Mouse (Mus musculus): ENCODE results near the gene St7l. TPM values are rescaled to one million over a fixed set of nuclear protein-coding genes. Genes with fewer than 3 reads are reported as not detected.

The St7l gene
- 3.0 and 4.4 TPM in 2 replicates for polyA plus RNA-seq (2012; ENCODE audit: insufficient read depth, low replicate concordance)

GRCm38 (mm10) chr3:104863786-104864650, at the start of gene St7l, which contains the start of gene Capza1:
St7l (plus strand) TSS chr3:104864005.
Capza1 (minus strand) TSS chr3:104864505.
- peak within 1 kb of the TSS; percentile 93 for H3K4me3 ChIP-seq (replicated peaks)
- no peaks in the 10 kb centered on the region for H3K27me3 ChIP-seq (replicated peaks)
- H3K9me3 ChIP-seq, result no peaks in the 10 kb centered on the region
- peak; percentile 22; the same call in 1 of the 2 replicates for TF ChIP-seq FLI1 (IDR thresholded peaks at IDR 0.05; ENCODE audit: low read length)
- no peak for TF ChIP-seq GATA1 (IDR thresholded peaks at IDR 0.05; ENCODE audit: borderline replicate concordance, low read length)
- peaks cover 36% of the 10 kb centered on the region for H3K36me3 ChIP-seq (replicated peaks; ENCODE audit: low read length)
- peaks cover 46% of the 10 kb centered on the region for H3K4me1 ChIP-seq

GRCm38 (mm10) chr3:104814746-104815145, 49.1 kb upstream of the St7l start:
- peaks cover 30% of the 10 kb centered on the region for H3K36me3 ChIP-seq (replicated peaks; ENCODE audit: low read length)
- TF ChIP-seq GATA1 (IDR thresholded peaks at IDR 0.05; ENCODE audit: borderline replicate concordance, low read length) (no peak), FLI1 (IDR thresholded peaks at IDR 0.05; ENCODE audit: low read length) (no peak)

GRCm38 (mm10) chr3:104815346-104815745, 48.5 kb upstream of the St7l start:
- no peaks in the 10 kb centered on the region for H3K27me3 ChIP-seq (replicated peaks)
- TF ChIP-seq FLI1 (IDR thresholded peaks at IDR 0.05; ENCODE audit: low read length) (no peak), GATA1 (IDR thresholded peaks at IDR 0.05; ENCODE audit: borderline replicate concordance, low read length) (no peak)
- no peaks in the 10 kb centered on the region for H3K9me3 ChIP-seq
- no peak overlapping the region for H3K4me3 ChIP-seq (replicated peaks)
- H3K4me1 ChIP-seq, result peaks cover 61% of the 10 kb centered on the region
- H3K36me3 ChIP-seq (replicated peaks; ENCODE audit: low read length), result peaks cover 34% of the 10 kb centered on the region

More at GRCm38 (mm10) chr3:104814746-104815145, 49.1 kb upstream of the St7l start:
- Histone ChIP-seq H3K9me3 (no peaks in the 10 kb centered on the region), H3K4me1 (peaks cover 55% of the 10 kb centered on the region), H3K27me3 (replicated peaks) (no peaks in the 10 kb centered on the region), H3K4me3 (replicated peaks) (no peak overlapping the region)

GRCm38 (mm10) chr3:104816130-104816529, 47.7 kb upstream of the St7l start:
- Histone ChIP-seq H3K27me3 (replicated peaks) (no peaks in the 10 kb centered on the region), H3K4me3 (replicated peaks) (no peak overlapping the region), H3K36me3 (replicated peaks; ENCODE audit: low read length) (peaks cover 42% of the 10 kb centered on the region), H3K4me1 (peaks cover 69% of the 10 kb centered on the region), H3K9me3 (no peaks in the 10 kb centered on the region)
- TF ChIP-seq GATA1 (IDR thresholded peaks at IDR 0.05; ENCODE audit: borderline replicate concordance, low read length) (no peak), FLI1 (IDR thresholded peaks at IDR 0.05; ENCODE audit: low read length) (no peak)

GRCm38 (mm10) chr3:104817481-104817990, 46.3 kb upstream of the St7l start:
- no peak for TF ChIP-seq GATA1 (IDR thresholded peaks at IDR 0.05; ENCODE audit: borderline replicate concordance, low read length)
- no peak for TF ChIP-seq FLI1 (IDR thresholded peaks at IDR 0.05; ENCODE audit: low read length)
- H3K4me1 ChIP-seq, result peaks cover 62% of the 10 kb centered on the region

GRCm38 (mm10) chr3:104817991-104818748, 45.6 kb upstream of the St7l start, which contains the start of gene Mov10:
Mov10 (minus strand) TSS chr3:104818563.
- Histone ChIP-seq H3K27me3 (replicated peaks) (no peaks in the 10 kb centered on the region), H3K36me3 (replicated peaks; ENCODE audit: low read length) (peaks cover 52% of the 10 kb centered on the region), H3K4me1 (peaks cover 62% of the 10 kb centered on the region), H3K9me3 (no peaks in the 10 kb centered on the region), H3K4me3 (replicated peaks) (peak within 1 kb of the TSS; percentile 100)
- TF ChIP-seq GATA1 (IDR thresholded peaks at IDR 0.05; ENCODE audit: borderline replicate concordance, low read length), result no peak
- no peak for TF ChIP-seq FLI1 (IDR thresholded peaks at IDR 0.05; ENCODE audit: low read length)

More at GRCm38 (mm10) chr3:104817481-104817990, 46.3 kb upstream of the St7l start:
- H3K4me3 ChIP-seq (replicated peaks), result peak overlapping the region; percentile 100
- H3K9me3 ChIP-seq, result no peaks in the 10 kb centered on the region
- no peaks in the 10 kb centered on the region for H3K27me3 ChIP-seq (replicated peaks)
- H3K36me3 ChIP-seq (replicated peaks; ENCODE audit: low read length), result peaks cover 49% of the 10 kb centered on the region

- Histone ChIP-seq H3K4me1 (peaks cover 62% of the 10 kb centered on the region), H3K4me3 (replicated peaks) (peak overlapping the region; percentile 100), H3K36me3 (replicated peaks; ENCODE audit: low read length) (peaks cover 47% of the 10 kb centered on the region), H3K9me3 (no peaks in the 10 kb centered on the region), H3K27me3 (replicated peaks) (no peaks in the 10 kb centered on the region)
- no peak for TF ChIP-seq GATA1 (IDR thresholded peaks at IDR 0.05; ENCODE audit: borderline replicate concordance, low read length)
- TF ChIP-seq FLI1 (IDR thresholded peaks at IDR 0.05; ENCODE audit: low read length), result no peak
Measured at GRCm38 (mm10) chr3:104818749-104819134, 45.1 kb upstream of the St7l start.

GRCm38 (mm10) chr3:104820426-104820825, 43.4 kb upstream of the St7l start:
- no peaks in the 10 kb centered on the region for H3K27me3 ChIP-seq (replicated peaks)
- TF ChIP-seq FLI1 (IDR thresholded peaks at IDR 0.05; ENCODE audit: low read length) (no peak), GATA1 (IDR thresholded peaks at IDR 0.05; ENCODE audit: borderline replicate concordance, low read length) (no peak)
- H3K9me3 ChIP-seq, result no peaks in the 10 kb centered on the region
- H3K4me3 ChIP-seq (replicated peaks), result no peak overlapping the region
- H3K36me3 ChIP-seq (replicated peaks; ENCODE audit: low read length), result peaks cover 43% of the 10 kb centered on the region
- H3K4me1 ChIP-seq, result peaks cover 57% of the 10 kb centered on the region

GRCm38 (mm10) chr3:104822413-104822812, 41.4 kb upstream of the St7l start:
- TF ChIP-seq GATA1 (IDR thresholded peaks at IDR 0.05; ENCODE audit: borderline replicate concordance, low read length), result no peak
- no peak for TF ChIP-seq FLI1 (IDR thresholded peaks at IDR 0.05; ENCODE audit: low read length)
- H3K4me3 ChIP-seq (replicated peaks), result no peak overlapping the region
- no peaks in the 10 kb centered on the region for H3K9me3 ChIP-seq
- H3K4me1 ChIP-seq, result peaks cover 43% of the 10 kb centered on the region
- H3K36me3 ChIP-seq (replicated peaks; ENCODE audit: low read length), result peaks cover 52% of the 10 kb centered on the region
- no peaks in the 10 kb centered on the region for H3K27me3 ChIP-seq (replicated peaks)

Measured in megakaryocyte, embryonic 14.5 days (primary cell).